Mouse (Mus musculus): ENCODE data around the gene Glod4.

DNA sequence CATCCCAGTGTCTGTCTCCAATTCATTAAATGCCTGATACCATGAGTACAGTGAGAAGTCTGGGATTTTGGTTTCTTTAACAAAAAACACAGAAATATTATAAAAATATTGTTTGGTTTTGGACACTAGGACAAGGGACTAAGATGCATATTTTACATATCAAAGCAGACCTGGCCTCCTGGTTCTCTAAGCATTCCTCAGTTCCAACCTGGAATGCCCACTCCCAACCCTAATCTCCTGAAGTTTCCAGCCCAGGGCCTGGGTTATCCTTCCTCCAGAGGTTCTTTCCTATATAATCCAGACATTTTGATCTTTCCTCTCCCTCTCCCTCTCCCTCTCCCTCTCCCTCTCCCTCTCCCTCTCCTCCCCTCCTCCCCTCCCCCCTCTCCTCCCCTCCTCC is 18.5 kb downstream of the Glod4 start:
- TF ChIP-seq CTCF (IDR thresholded peaks at IDR 0.05; ENCODE audit: borderline replicate concordance, insufficient read depth, low read length) (no peak), POLR2A (IDR thresholded peaks at IDR 0.05; ENCODE audit: low read depth, low read length) (no peak)
